Mouse (Mus musculus) hindbrain, embryonic 13.5 days (tissue): ENCODE measurements around the gene Armc10. TPM values are rescaled to one million over a fixed set of nuclear protein-coding genes. Genes with fewer than 3 reads are reported as not detected.
"Not testable (repeated sequence)": the region's sequence is repeated elsewhere in the genome, so short reads cannot be mapped to it uniquely, and the experiment has no call there.

Experiments used
- ATAC-seq: fragments of 200-750 bp; cut with Nextera tagmentation; 2 replicates; pipeline ENCODE4 v1.8.0; 2017; ENCODE audit warnings: moderate TSS enrichment; ENCODE audit not compliant: low FRiP score
- H3K27ac ChIP-seq: fragments of 300-500 bp; sonication (generic); 2 replicates; pipeline ENCODE4 v1.5.1; 2015; ENCODE audit warnings: inconsistent platforms, mild to moderate bottlenecking, moderate library complexity
- H3K27me3 ChIP-seq: fragments of 300-500 bp; sonication (generic); 2 replicates; pipeline ENCODE4 v1.6.1; 2015; ENCODE audit warnings: mild to moderate bottlenecking, inconsistent platforms
- H3K36me3 ChIP-seq: fragments of 300-500 bp; sonication (generic); 2 replicates; pipeline ENCODE4 v1.6.1; 2015; ENCODE audit warnings: mild to moderate bottlenecking, inconsistent platforms
- H3K4me1 ChIP-seq: fragments of 300-500 bp; sonication (generic); replicated peaks from 2 replicates; pipeline ENCODE4 v1.6.1; 2015; ENCODE audit warnings: inconsistent platforms
- H3K4me2 ChIP-seq: fragments of 300-500 bp; sonication (generic); 2 replicates; pipeline ENCODE4 v1.6.1; 2015; ENCODE audit warnings: inconsistent platforms, mild to moderate bottlenecking, moderate library complexity
- H3K4me3 ChIP-seq: fragments of 300-500 bp; sonication (generic); 2 replicates; pipeline ENCODE4 v1.5.1; 2015; ENCODE audit warnings: mild to moderate bottlenecking, inconsistent platforms
- H3K9ac ChIP-seq: fragments of 300-500 bp; sonication (generic); 2 replicates; pipeline ENCODE4 v1.6.1; 2015; ENCODE audit warnings: mild to moderate bottlenecking, inconsistent platforms
- H3K9me3 ChIP-seq: fragments of 300-500 bp; sonication (generic); 2 replicates; pipeline ENCODE4 v1.6.1; 2016; ENCODE audit warnings: inconsistent platforms
- WGBS: fragments of 180-500 bp; shearing (Covaris S2); methylation state at CpG from one replicate; pipeline ENCODE4 v1.1.7; 2015; 5-methylcytosine and 5-hydroxymethylcytosine counted together
- polyA plus RNA-seq: library from polyadenylated mRNA; unstranded; fragments of >200 nt; fragmentation: Nextera tagmentation; extraction: Ambion mirVana; gene quantifications from 2 replicates; pipeline ENCODE4 v1.2.1, GENCODE M21; 2015

The Armc10 gene
- 63.1 and 68.4 TPM in 2 replicates for polyA plus RNA-seq

- Histone ChIP-seq H3K9me3 (no peaks in the 10 kb centered on the region), H3K9ac (peak within 1 kb of the TSS; percentile 97), H3K36me3 (peaks cover 26% of the 10 kb centered on the region), H3K4me2 (peak within 1 kb of the TSS; percentile 86), H3K4me3 (peak within 1 kb of the TSS; percentile 87), H3K27me3 (0 out of 2 replicates have a peak, but pooled peaks cover 3% of the 10 kb centered on the region), H3K27ac (peak within 1 kb of the TSS; percentile 96), H3K4me1 (peaks cover 23% of the 10 kb centered on the region)
- peak; percentile 96 for ATAC-seq
- 2% methylated on average over 37 of the region's 40 CpGs for WGBS
Measured at GRCm38 (mm10) chr5:21645439-21646132, at the start of gene Armc10, which contains the start of gene Fbxl13. TSS of gene Armc10 (plus strand) at chr5:21645813. TSS of gene Fbxl13 (minus strand) at chr5:21645634.

GRCm38 (mm10) chr5:21599536-21599935 is 46.1 kb upstream of the Armc10 start:
- not testable (repeated sequence) for H3K9me3 ChIP-seq, H3K9ac ChIP-seq, H3K27ac ChIP-seq, ATAC-seq, H3K4me3 ChIP-seq, H3K4me2 ChIP-seq, H3K27me3 ChIP-seq, H3K36me3 ChIP-seq, H3K4me1 ChIP-seq
- WGBS = 87% methylated on average over 2 of the region's 2 CpGs

GRCm38 (mm10) chr5:21599961-21600360 is 45.7 kb upstream of the Armc10 start:
- H3K4me1 ChIP-seq = no peaks in the 10 kb centered on the region
- no peaks in the 10 kb centered on the region for H3K9me3 ChIP-seq
- no peaks in the 10 kb centered on the region for H3K36me3 ChIP-seq
- H3K4me2 ChIP-seq = no peak overlapping the region
- H3K27me3 ChIP-seq = no peaks in the 10 kb centered on the region
- no peak overlapping the region for H3K9ac ChIP-seq
- ATAC-seq = no peak
- no peak overlapping the region for H3K4me3 ChIP-seq
- whole genome bisulfite sequencing = 98% methylated on average over 4 of the region's 4 CpGs
- H3K27ac ChIP-seq = no peak overlapping the region

GRCm38 (mm10) chr5:21605936-21606335 is 39.7 kb upstream of the Armc10 start:
- Histone ChIP-seq H3K4me2 (no peak overlapping the region), H3K9me3 (no peaks in the 10 kb centered on the region), H3K9ac (no peak overlapping the region), H3K4me3 (no peak overlapping the region), H3K4me1 (no peaks in the 10 kb centered on the region), H3K36me3 (no peaks in the 10 kb centered on the region), H3K27me3 (no peaks in the 10 kb centered on the region), H3K27ac (no peak overlapping the region)
- 79% methylated on average over 6 of the region's 6 CpGs for WGBS
- ATAC-seq = no peak

GRCm38 (mm10) chr5:21608311-21609304 is 37.0 kb upstream of the Armc10 start:
- Histone ChIP-seq H3K27me3 (no peaks in the 10 kb centered on the region), H3K36me3 (no peaks in the 10 kb centered on the region), H3K4me1 (no peaks in the 10 kb centered on the region), H3K4me3 (no peak overlapping the region), H3K9ac (no peak overlapping the region), H3K9me3 (no peaks in the 10 kb centered on the region), H3K27ac (no peak overlapping the region), H3K4me2 (no peak overlapping the region)
- ATAC-seq = no peak
- 77% methylated on average over 12 of the region's 12 CpGs for WGBS

GRCm38 (mm10) chr5:21610996-21611395 is 34.6 kb upstream of the Armc10 start:
- H3K9me3 ChIP-seq = no peaks in the 10 kb centered on the region
- no peaks in the 10 kb centered on the region for H3K4me1 ChIP-seq
- WGBS = 84% methylated on average over 3 of the region's 3 CpGs
- no peak overlapping the region for H3K4me3 ChIP-seq
- no peaks in the 10 kb centered on the region for H3K27me3 ChIP-seq
- no peak overlapping the region for H3K4me2 ChIP-seq
- no peak overlapping the region for H3K27ac ChIP-seq
- H3K36me3 ChIP-seq = no peaks in the 10 kb centered on the region
- no peak overlapping the region for H3K9ac ChIP-seq
- ATAC-seq = no peak

GRCm38 (mm10) chr5:21614299-21614698 is 31.3 kb upstream of the Armc10 start:
- not testable (repeated sequence) for H3K27ac ChIP-seq, H3K27me3 ChIP-seq, H3K36me3 ChIP-seq, H3K9me3 ChIP-seq, ATAC-seq, H3K4me1 ChIP-seq, H3K4me3 ChIP-seq, H3K4me2 ChIP-seq, H3K9ac ChIP-seq
- WGBS = 96% methylated on average over 11 of the region's 11 CpGs

- ATAC-seq = no peak
- Histone ChIP-seq H3K36me3 (no peaks in the 10 kb centered on the region), H3K4me3 (no peak overlapping the region), H3K27me3 (no peaks in the 10 kb centered on the region), H3K9me3 (no peaks in the 10 kb centered on the region), H3K4me1 (no peaks in the 10 kb centered on the region), H3K9ac (no peak overlapping the region), H3K27ac (no peak overlapping the region), H3K4me2 (no peak overlapping the region)
- 86% methylated on average over 3 of the region's 3 CpGs for WGBS
Measured at GRCm38 (mm10) chr5:21616450-21617009, 29.1 kb upstream of the Armc10 start.

GRCm38 (mm10) chr5:21625916-21626315 is 19.7 kb upstream of the Armc10 start:
- no peak overlapping the region for H3K9ac ChIP-seq

GRCm38 (mm10) chr5:21640961-21641360 is 4.7 kb upstream of the Armc10 start:
- Histone ChIP-seq H3K27me3 (0 out of 2 replicates have a peak, but pooled peaks cover 3% of the 10 kb centered on the region), H3K4me3 (no peak overlapping the region), H3K4me1 (peaks cover 7% of the 10 kb centered on the region), H3K27ac (no peak overlapping the region), H3K36me3 (no peaks in the 10 kb centered on the region), H3K9ac (no peak overlapping the region), H3K9me3 (no peaks in the 10 kb centered on the region), H3K4me2 (no peak overlapping the region)
- no peak for ATAC-seq
- 3% methylated on average over 1 of the region's 1 CpGs for WGBS

More at GRCm38 (mm10) chr5:21625916-21626315, 19.7 kb upstream of the Armc10 start:
- ATAC-seq = no peak
- Histone ChIP-seq H3K4me1 (no peaks in the 10 kb centered on the region), H3K27me3 (no peaks in the 10 kb centered on the region), H3K36me3 (no peaks in the 10 kb centered on the region), H3K27ac (no peak overlapping the region), H3K4me3 (no peak overlapping the region), H3K4me2 (no peak overlapping the region), H3K9me3 (peaks cover 3% of the 10 kb centered on the region; the same call in 1 of the 2 replicates)

- Histone ChIP-seq H3K27ac (no peak overlapping the region), H3K4me3 (no peak overlapping the region), H3K4me2 (no peak overlapping the region), H3K4me1 (peaks cover 23% of the 10 kb centered on the region), H3K9me3 (no peaks in the 10 kb centered on the region), H3K9ac (no peak overlapping the region), H3K36me3 (peaks cover 6% of the 10 kb centered on the region), H3K27me3 (0 out of 2 replicates have a peak, but pooled peaks cover 3% of the 10 kb centered on the region)
- 50% methylated on average over 1 of the region's 1 CpGs for WGBS
- ATAC-seq = no peak
Measured at GRCm38 (mm10) chr5:21643606-21644005, 2.0 kb upstream of the Armc10 start.

GRCm38 (mm10) chr5:21644891-21645438 is 648 bp upstream of the Armc10 start:
- Histone ChIP-seq H3K4me1 (peaks cover 23% of the 10 kb centered on the region), H3K4me2 (peak overlapping the region; percentile 86), H3K27me3 (0 out of 2 replicates have a peak, but pooled peaks cover 3% of the 10 kb centered on the region), H3K9me3 (no peaks in the 10 kb centered on the region), H3K9ac (peak overlapping the region; percentile 58), H3K4me3 (peak overlapping the region; percentile 87), H3K36me3 (peaks cover 20% of the 10 kb centered on the region), H3K27ac (peak overlapping the region; percentile 83)
- 14% methylated on average over 14 of the region's 14 CpGs for WGBS
- no peak; the same call in 1 of the 2 replicates for ATAC-seq
